Mouse (Mus musculus) left cerebral cortex, postnatal 4 days (tissue): ENCODE results near the gene Wdr31. TPM values are rescaled to one million over a fixed set of nuclear protein-coding genes. Genes with fewer than 3 reads are reported as not detected.

Experiments
- DNase-seq: peaks from one replicate; pipeline ENCODE4 v3.0.0-alpha.2; 2022
- intact Hi-C: fragments of 180-260 bp; cut with DNase I; formaldehyde crosslinking; loops from one replicate; pipeline ENCODE4 v1.15.1; 2025
- total RNA-seq, 2 experiments: library from RNA; stranded (reverse); gene quantifications; 2 replicates each; pipeline ENCODE4 v1.2.3; 2021

Gene Wdr31
- total RNA-seq, 2 experiments from 2014 or later = 12.5 to 15.1 TPM

DNA sequence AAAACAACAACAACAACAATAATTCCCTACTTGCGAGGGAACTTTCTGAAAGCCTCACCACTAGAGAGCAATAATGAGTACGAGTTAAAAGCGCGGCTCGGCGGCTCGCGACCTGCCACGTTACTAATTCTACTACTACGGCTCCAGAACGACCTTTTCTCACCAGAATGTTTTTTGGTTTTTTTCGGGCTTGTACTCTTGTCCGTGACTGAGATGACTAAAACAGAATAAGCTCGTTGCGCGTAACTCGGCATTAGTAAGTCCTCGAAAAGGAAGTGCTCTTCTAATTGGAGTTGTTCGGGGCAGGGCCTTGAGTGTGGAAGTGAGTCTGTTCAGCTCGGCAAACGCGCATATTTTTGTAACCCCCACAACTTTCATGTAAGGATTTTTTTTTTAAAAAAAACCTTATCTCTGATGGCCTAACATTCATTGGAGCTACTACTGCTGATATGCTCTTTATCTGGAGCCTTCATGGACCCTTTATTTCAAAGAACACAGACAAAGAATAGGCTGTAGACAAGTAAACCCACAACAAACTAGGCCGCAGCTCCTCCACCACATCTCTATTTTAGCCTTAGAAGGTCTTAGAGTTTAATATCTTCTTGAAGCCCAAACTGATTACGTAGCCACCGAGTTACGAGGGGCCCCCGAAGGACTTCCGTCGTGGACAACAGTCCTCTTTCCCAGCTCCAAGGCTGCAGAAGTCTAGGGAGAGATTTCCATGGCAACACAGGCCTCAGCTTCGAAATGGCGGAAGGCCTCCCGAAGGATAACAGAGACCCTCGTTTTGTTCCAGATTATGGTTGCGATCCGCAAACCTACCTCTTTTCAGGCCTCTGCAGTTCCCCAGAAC lies 62.7 kb downstream of the Wdr31 start:
- DNase-seq = peak; percentile 35
- intact Hi-C loops = no loop called here

DNA sequence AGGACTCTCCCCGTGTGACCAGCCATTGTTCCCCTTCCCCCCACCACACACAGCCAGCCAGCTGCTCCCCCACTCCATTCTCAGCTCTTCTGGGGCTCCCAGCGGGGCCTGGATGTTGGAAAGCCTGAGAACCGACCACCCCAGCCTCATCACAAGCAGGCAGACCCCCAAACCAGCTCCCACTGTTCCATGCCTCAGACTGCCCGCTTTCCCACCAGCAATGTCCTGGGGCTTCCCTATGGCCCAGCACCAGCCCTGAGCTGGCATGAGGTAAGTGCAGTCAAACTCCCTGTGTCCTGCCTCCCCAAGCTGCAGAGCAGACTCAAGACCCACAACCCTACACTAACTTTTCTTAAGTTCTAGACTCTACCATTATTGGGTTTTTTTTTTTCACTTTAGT lies 64.6 kb downstream of the Wdr31 start:
- no peak for DNase-seq
- intact Hi-C loops = no loop called here

DNA sequence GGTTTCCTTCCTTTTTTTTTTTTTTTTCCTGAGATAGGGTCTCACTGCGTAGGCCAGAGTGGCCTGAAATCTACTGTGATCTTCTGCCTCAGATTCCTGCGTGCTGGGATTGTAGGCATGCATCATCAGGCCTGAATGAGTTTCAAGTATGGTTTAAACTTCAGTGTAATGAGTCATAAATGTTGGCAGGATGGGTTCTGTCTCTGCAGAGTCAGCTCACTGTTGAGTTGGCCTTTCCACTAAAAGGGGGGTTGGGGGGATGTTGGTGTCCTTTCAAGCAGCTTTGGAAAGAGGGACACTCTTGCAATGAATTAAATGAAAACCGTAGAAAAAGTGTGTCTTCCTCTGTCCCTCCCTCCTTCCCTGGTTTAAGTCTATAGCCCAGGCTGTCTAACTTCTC lies 71.7 kb downstream of the Wdr31 start:
- DNase-seq = no peak
- intact Hi-C loops = no loop called here

Other genes with a start within 250 kb of the Wdr31 start
- gene Zfp37, start 239.8 kb downstream of the Wdr31 start, total RNA-seq = 10 to 100 TPM; 24.7 to 24.8 TPM
- gene Slc31a2, start 208.3 kb downstream of the Wdr31 start, total RNA-seq = 10 to 100 TPM in 1 of 2 experiments, 1 to 10 TPM in 1; 9.5 to 12.2 TPM
- gene Fkbp15, start 110.3 kb downstream of the Wdr31 start, total RNA-seq = 10 to 100 TPM; 36.3 to 38.4 TPM
- 10 to 100 TPM; 26.7 to 28.7 TPM for gene Slc31a1, start 110.2 kb downstream of the Wdr31 start, total RNA-seq
- 10 to 100 TPM; 65.6 to 66.9 TPM for gene Cdc26, start 62.3 kb downstream of the Wdr31 start, total RNA-seq
- 10 to 100 TPM; 14.6 to 15.4 TPM for gene Prpf4, start 62.1 kb downstream of the Wdr31 start, total RNA-seq
- gene Rnf183, start 35.6 kb downstream of the Wdr31 start, total RNA-seq = not detected
- gene Bspry, start 9.2 kb upstream of the Wdr31 start, total RNA-seq = under 1 TPM; 0.36 TPM
- gene Hdhd3, start 32.6 kb upstream of the Wdr31 start, total RNA-seq = 1 to 10 TPM; 5.7 to 6.6 TPM
- 10 to 100 TPM; 35.3 to 36.8 TPM for gene Alad, start 49.0 kb upstream of the Wdr31 start, total RNA-seq
- gene Pole3, start 54.2 kb upstream of the Wdr31 start, total RNA-seq = 10 to 100 TPM; 32.4 to 36.6 TPM
- under 1 TPM; 0.44 to 0.90 TPM for gene 4933430I17Rik, start 54.5 kb upstream of the Wdr31 start, total RNA-seq
- gene Rgs3, start 89.0 kb upstream of the Wdr31 start, total RNA-seq = 10 to 100 TPM; 46.7 to 46.8 TPM